Mouse (Mus musculus) gastrocnemius, postnatal 10 days (tissue): ENCODE data around the gene Limch1. TPM values are rescaled to one million over a fixed set of nuclear protein-coding genes. Genes with fewer than 3 reads are reported as not detected.

Source experiments
- DNase-seq: peaks from one replicate; pipeline ENCODE4 v3.0.0; 2021; ENCODE audit warnings: mixed read lengths
- total RNA-seq, 2 experiments: library from RNA; stranded (reverse); gene quantifications; 2 replicates each; pipeline ENCODE4 v1.2.3; 2021

The Limch1 gene
- total RNA-seq, 2 experiments from 2014 or later: 166 to 172 TPM

- DNase-seq: no peak
Measured at GRCm38 (mm10) chr5:66785995-66786620, 40.5 kb downstream of the Limch1 start.

- DNase-seq: no peak
Measured at GRCm38 (mm10) chr5:66786621-66787061, 41.0 kb downstream of the Limch1 start.

- no peak for DNase-seq
Measured at GRCm38 (mm10) chr5:66789041-66789440, 43.4 kb downstream of the Limch1 start.

GRCm38 (mm10) chr5:66791161-66791560 is 45.5 kb downstream of the Limch1 start:
- DNase-seq: no peak

GRCm38 (mm10) chr5:66793251-66793650 is 47.6 kb downstream of the Limch1 start:
- no peak for DNase-seq

GRCm38 (mm10) chr5:66797326-66797725 is 51.7 kb downstream of the Limch1 start:
- no peak for DNase-seq

- no peak for DNase-seq
Measured at GRCm38 (mm10) chr5:66798135-66798534, 52.5 kb downstream of the Limch1 start.

GRCm38 (mm10) chr5:66798591-66799003 is 53.0 kb downstream of the Limch1 start:
- DNase-seq: no peak

- no peak for DNase-seq
Measured at GRCm38 (mm10) chr5:66800243-66800642, 54.6 kb downstream of the Limch1 start.

- no peak for DNase-seq
Measured at GRCm38 (mm10) chr5:66800977-66801376, 55.4 kb downstream of the Limch1 start.

GRCm38 (mm10) chr5:66802196-66802595 is 56.6 kb downstream of the Limch1 start:
- DNase-seq: no peak

GRCm38 (mm10) chr5:66806335-66806734 is 60.7 kb downstream of the Limch1 start:
- DNase-seq: no peak

GRCm38 (mm10) chr5:66807737-66808136 is 62.1 kb downstream of the Limch1 start:
- DNase-seq: no peak

GRCm38 (mm10) chr5:66809016-66809570 is 63.5 kb downstream of the Limch1 start:
- no peak for DNase-seq

GRCm38 (mm10) chr5:66810396-66810795 is 64.8 kb downstream of the Limch1 start:
- DNase-seq: no peak

GRCm38 (mm10) chr5:66814674-66815073 is 69.0 kb downstream of the Limch1 start:
- DNase-seq: no peak

GRCm38 (mm10) chr5:66815877-66816276 is 70.2 kb downstream of the Limch1 start:
- DNase-seq: no peak

- DNase-seq: no peak
Measured at GRCm38 (mm10) chr5:66816751-66817150, 71.1 kb downstream of the Limch1 start.

- DNase-seq: no peak
Measured at GRCm38 (mm10) chr5:66817184-66817956, 71.7 kb downstream of the Limch1 start.

- no peak for DNase-seq
Measured at GRCm38 (mm10) chr5:66822500-66823205, 77.0 kb downstream of the Limch1 start.

- no peak for DNase-seq
Measured at GRCm38 (mm10) chr5:66825586-66825985, 80.0 kb downstream of the Limch1 start.

- no peak for DNase-seq
Measured at GRCm38 (mm10) chr5:66826844-66827243, 81.2 kb downstream of the Limch1 start.

- no peak for DNase-seq
Measured at GRCm38 (mm10) chr5:66829505-66829904, 83.9 kb downstream of the Limch1 start.
